Mouse (Mus musculus) kidney, postnatal 0 days (tissue): ENCODE data around the gene Olfr1158. TPM values are rescaled to one million over a fixed set of nuclear protein-coding genes. Genes with fewer than 3 reads are reported as not detected.
"Not testable (repeated sequence)": the region's sequence is repeated elsewhere in the genome, so short reads cannot be mapped to it uniquely, and the experiment has no call there.

ENCODE experiments used
- ATAC-seq: fragments of 200-750 bp; cut with Nextera tagmentation; replicated peaks from 2 replicates; pipeline ENCODE4 v1.8.0; 2017; ENCODE audit warnings: low read depth, moderate number of reproducible peaks, moderate TSS enrichment, moderate library complexity; ENCODE audit not compliant: low FRiP score
- DNase-seq: peaks from one replicate; pipeline ENCODE4 v3.0.0-alpha.2; 2016; ENCODE audit warnings: low spot score
- H3K27ac ChIP-seq: fragments of 300-500 bp; sonication (generic); 2 replicates; pipeline ENCODE4 v1.5.1; 2014; ENCODE audit warnings: mild to moderate bottlenecking
- H3K27me3 ChIP-seq: fragments of 300-500 bp; sonication (generic); 2 replicates; pipeline ENCODE4 v1.6.1; 2014; ENCODE audit warnings: low read length, mixed read lengths; ENCODE audit not compliant: insufficient read depth
- H3K36me3 ChIP-seq: fragments of 300-500 bp; sonication (generic); 2 replicates; pipeline ENCODE4 v1.6.1; 2014; ENCODE audit warnings: low read length, mixed read lengths; ENCODE audit not compliant: insufficient read depth
- H3K4me1 ChIP-seq: fragments of 300-500 bp; sonication (generic); replicated peaks from 2 replicates; pipeline ENCODE4 v1.6.1; 2014; ENCODE audit warnings: antibody characterized with exemption, low read length, mixed read lengths; ENCODE audit not compliant: insufficient read depth
- H3K4me2 ChIP-seq: fragments of 300-500 bp; sonication (generic); 2 replicates; pipeline ENCODE4 v1.6.1; 2014; ENCODE audit warnings: mild to moderate bottlenecking, low read length, moderate library complexity, mixed read lengths
- H3K4me3 ChIP-seq: fragments of 300-500 bp; sonication (generic); replicated peaks from 2 replicates; pipeline ENCODE4 v1.5.1; 2014; ENCODE audit warnings: low read depth, low read length
- H3K9ac ChIP-seq: fragments of 300-500 bp; sonication (generic); 2 replicates; pipeline ENCODE4 v1.6.1; 2014; ENCODE audit warnings: low read depth, low read length
- H3K9me3 ChIP-seq: fragments of 300-500 bp; sonication (generic); replicated peaks from 2 replicates; pipeline ENCODE4 v1.6.1; 2016; ENCODE audit warnings: low read length, inconsistent platforms, mixed read lengths
- CTCF ChIP-seq: IDR thresholded peaks from 2 replicates; pipeline ENCODE4 v1.5.1; 2016; ENCODE audit warnings: antibody characterized with exemption, low read depth, mild to moderate bottlenecking, moderate library complexity
- WGBS: fragments of 180-500 bp; shearing (Covaris S2); extraction: QIAGEN DNeasy Blood & Tissue Kit; methylation state at CpG from one replicate; pipeline ENCODE4 v1.1.7; 2014; 5-methylcytosine and 5-hydroxymethylcytosine counted together
- polyA plus RNA-seq: library from polyadenylated mRNA; unstranded; fragments of >200 nt; fragmentation: Nextera tagmentation; extraction: Ambion mirVana; gene quantifications from 2 replicates; pipeline ENCODE4 v1.2.1, GENCODE M21; 2015

The Olfr1158 gene
- polyA plus RNA-seq = not detected in 2 replicates

GRCm38 (mm10) chr2:87989813-87990212, at the start of gene Olfr1158:
Gene Olfr1158, plus strand, starts transcription at chr2:87990113.
- H3K27me3 ChIP-seq = no peaks in the 10 kb centered on the region
- H3K4me3 ChIP-seq = no peak within 1 kb of the TSS
- no peak within 1 kb of the TSS for H3K27ac ChIP-seq
- no peak for TF ChIP-seq CTCF
- H3K9ac ChIP-seq = no peak within 1 kb of the TSS
- no peaks in the 10 kb centered on the region for H3K9me3 ChIP-seq
- H3K36me3 ChIP-seq = no peaks in the 10 kb centered on the region
- DNase-seq (no peak), ATAC-seq (no peak)
- H3K4me1 ChIP-seq = no peaks in the 10 kb centered on the region
- no peak within 1 kb of the TSS for H3K4me2 ChIP-seq

GRCm38 (mm10) chr2:87945037-87945436, 44.9 kb upstream of the Olfr1158 start, which contains the start of gene Olfr1155:
Gene Olfr1155, minus strand, starts transcription at chr2:87945137.
- no peaks in the 10 kb centered on the region for H3K4me1 ChIP-seq
- TF ChIP-seq CTCF = no peak
- no peaks in the 10 kb centered on the region for H3K9me3 ChIP-seq
- no peak within 1 kb of the TSS for H3K9ac ChIP-seq
- 96% methylated on average over 1 of the region's 1 CpGs for WGBS
- no peak within 1 kb of the TSS for H3K27ac ChIP-seq
- DNase-seq (no peak), ATAC-seq (no peak)
- H3K27me3 ChIP-seq = no peaks in the 10 kb centered on the region
- H3K4me3 ChIP-seq = no peak within 1 kb of the TSS
- H3K4me2 ChIP-seq = no peak within 1 kb of the TSS
- no peaks in the 10 kb centered on the region for H3K36me3 ChIP-seq

DNA sequence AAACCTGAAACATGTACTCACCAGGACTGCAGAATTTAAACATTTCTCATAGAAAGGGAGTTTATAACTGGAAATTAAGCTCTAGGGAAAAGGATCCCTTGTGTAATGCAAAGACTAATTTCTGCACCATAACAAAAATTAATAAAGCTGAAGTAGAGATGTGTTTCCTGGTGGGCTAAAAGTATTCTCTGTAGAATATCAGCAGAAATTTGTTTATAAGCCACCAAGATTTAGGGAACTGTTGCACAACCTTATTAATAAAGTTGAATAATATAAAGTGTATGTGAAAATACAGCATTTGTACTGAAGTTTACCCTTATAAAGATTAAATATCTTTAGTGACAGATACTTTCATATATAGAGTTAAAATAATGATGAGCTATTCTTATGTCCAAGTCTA, 36.9 kb upstream of the Olfr1158 start, which contains the start of gene Olfr1156:
Gene Olfr1156, minus strand, starts transcription at position 101 of the 400 bp plus-strand sequence.
- no peak for ATAC-seq
- no peak for TF ChIP-seq CTCF

DNA sequence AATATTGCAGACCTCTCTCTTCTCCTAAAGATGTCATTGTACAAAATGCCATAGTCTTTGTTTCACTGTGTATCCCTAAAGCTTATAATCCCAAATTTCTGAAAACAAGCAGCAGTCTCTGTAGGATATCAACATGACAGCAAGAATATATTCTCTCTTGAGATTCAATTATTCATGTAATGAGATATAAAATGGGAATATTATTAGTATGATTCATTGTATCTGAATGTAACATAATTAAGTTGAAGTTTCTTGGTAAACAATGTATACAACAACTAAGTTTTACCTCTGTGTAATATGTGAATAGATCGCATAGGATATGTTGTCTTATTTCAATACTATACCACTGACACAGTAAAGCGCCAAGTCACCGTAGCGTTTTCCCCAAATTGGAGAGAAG, 21.7 kb upstream of the Olfr1158 start, which contains the start of gene Olfr1157:
Gene Olfr1157, minus strand, starts transcription at position 101 of the 400 bp plus-strand sequence.
- H3K9me3 ChIP-seq = no peaks in the 10 kb centered on the region
- no peak for ATAC-seq
- H3K9ac ChIP-seq = no peak within 1 kb of the TSS
- H3K4me1 ChIP-seq = no peaks in the 10 kb centered on the region
- H3K4me2 ChIP-seq = no peak within 1 kb of the TSS
- no peak within 1 kb of the TSS for H3K4me3 ChIP-seq
- TF ChIP-seq CTCF = no peak
- WGBS = 96% methylated on average over 4 of the region's 4 CpGs
- no peak for DNase-seq
- no peaks in the 10 kb centered on the region for H3K36me3 ChIP-seq
- no peak within 1 kb of the TSS for H3K27ac ChIP-seq
- H3K27me3 ChIP-seq = no peaks in the 10 kb centered on the region

More for the DNA sequence above, 36.9 kb upstream of the Olfr1158 start, which contains the start of gene Olfr1156:
- no peaks in the 10 kb centered on the region for H3K36me3 ChIP-seq
- no peak within 1 kb of the TSS for H3K9ac ChIP-seq
- no peaks in the 10 kb centered on the region for H3K27me3 ChIP-seq
- H3K9me3 ChIP-seq = no peaks in the 10 kb centered on the region
- no peak within 1 kb of the TSS for H3K4me3 ChIP-seq
- DNase-seq = no peak
- H3K27ac ChIP-seq = no peak within 1 kb of the TSS
- no peaks in the 10 kb centered on the region for H3K4me1 ChIP-seq
- no peak within 1 kb of the TSS for H3K4me2 ChIP-seq

GRCm38 (mm10) chr2:87974563-87974962, 15.3 kb upstream of the Olfr1158 start, which contains the start of gene Olfr74:
Gene Olfr74, minus strand, starts transcription at chr2:87974663.
- Histone ChIP-seq H3K4me2 (no peak within 1 kb of the TSS), H3K27me3 (no peaks in the 10 kb centered on the region), H3K9me3 (no peaks in the 10 kb centered on the region), H3K36me3 (no peaks in the 10 kb centered on the region), H3K4me1 (no peaks in the 10 kb centered on the region), H3K27ac (no peak within 1 kb of the TSS), H3K4me3 (no peak within 1 kb of the TSS), H3K9ac (no peak within 1 kb of the TSS)
- TF ChIP-seq CTCF = no peak
- no peak for DNase-seq
- WGBS = 67% methylated on average over 3 of the region's 3 CpGs
- ATAC-seq = no peak

GRCm38 (mm10) chr2:88007515-88008318, 17.8 kb downstream of the Olfr1158 start, which contains the start of gene Olfr1160:
Gene Olfr1160, minus strand, starts transcription at chr2:88008268.
- no peak for ATAC-seq
- no peaks in the 10 kb centered on the region for H3K36me3 ChIP-seq

DNA sequence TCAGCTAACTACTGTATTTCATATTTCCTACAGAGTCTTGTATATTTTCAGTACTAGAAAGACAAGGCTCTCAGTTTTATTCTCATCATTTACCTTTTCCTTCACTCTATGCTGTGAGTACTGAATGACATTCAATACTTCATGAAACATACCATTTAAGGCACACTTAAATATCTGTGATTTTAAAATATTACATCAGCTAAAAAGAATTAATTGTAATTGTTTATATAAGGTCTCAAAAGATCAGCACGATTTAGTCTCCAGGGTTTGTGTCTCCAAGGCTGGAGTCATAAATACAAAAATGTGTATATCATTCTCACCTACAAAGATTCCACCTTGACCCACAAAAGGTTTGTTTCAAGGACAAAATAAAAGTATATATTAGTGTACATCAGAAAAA, 32.6 kb downstream of the Olfr1158 start, which contains the start of gene Olfr1161:
Gene Olfr1161, plus strand, starts transcription at position 301 of the 400 bp plus-strand sequence.
- not testable (repeated sequence) for H3K9me3 ChIP-seq, H3K27ac ChIP-seq, H3K9ac ChIP-seq, H3K4me1 ChIP-seq, H3K27me3 ChIP-seq, ATAC-seq, H3K4me3 ChIP-seq, H3K4me2 ChIP-seq, H3K36me3 ChIP-seq, DNase-seq
- WGBS = 77% methylated on average over 1 of the region's 1 CpGs

More at GRCm38 (mm10) chr2:88007515-88008318, 17.8 kb downstream of the Olfr1158 start, which contains the start of gene Olfr1160:
- no peak for TF ChIP-seq CTCF
- no peak for DNase-seq
- Histone ChIP-seq H3K4me3 (no peak within 1 kb of the TSS), H3K27me3 (no peaks in the 10 kb centered on the region), H3K4me1 (no peaks in the 10 kb centered on the region), H3K27ac (no peak within 1 kb of the TSS), H3K9ac (no peak within 1 kb of the TSS), H3K9me3 (no peaks in the 10 kb centered on the region), H3K4me2 (no peak within 1 kb of the TSS)
